Mouse (Mus musculus): ENCODE data around the gene Slc17a3. TPM values are rescaled to one million over a fixed set of nuclear protein-coding genes. Genes with fewer than 3 reads are reported as not detected.

Gene Slc17a3
- polyA plus RNA-seq, 2 experiments: 0.29 to 0.39 TPM

- Histone ChIP-seq H3K9me3 (ENCODE audit: control insufficient read depth, low read length) (no peaks in the 10 kb centered on the region), H3K4me2 (replicated peaks; ENCODE audit: low read depth, low read length, severe bottlenecking) (no peak overlapping the region), H3K27ac (replicated peaks; ENCODE audit: low read depth, low read length) (no peak overlapping the region), H3K27me3 (ENCODE audit: control insufficient read depth, insufficient read depth, low read length) (no peaks in the 10 kb centered on the region), H3K4me3 (replicated peaks; ENCODE audit: low read length) (no peak overlapping the region), H3K4me1 (ENCODE audit: control insufficient read depth, insufficient read depth, low read length) (no peaks in the 10 kb centered on the region), H3K9ac (ENCODE audit: low read depth, low read length, severe bottlenecking) (no peak overlapping the region), H3K36me3 (ENCODE audit: control insufficient read depth, insufficient read depth, low read length) (no peaks in the 10 kb centered on the region)
- no peak for TF ChIP-seq POLR2A (IDR thresholded peaks at IDR 0.05; ENCODE audit: borderline replicate concordance, extremely low read depth, insufficient read depth, insufficient read length)
- no peak for ATAC-seq (ENCODE audit: low FRiP score, low read depth)
- 94% methylated on average over 5 of the region's 5 CpGs for WGBS
- DNase-seq (ENCODE audit: low spot score): no peak
Measured at GRCm38 (mm10) chr13:23906906-23907305, 67.7 kb downstream of the Slc17a3 start.

- Histone ChIP-seq H3K27me3 (ENCODE audit: control insufficient read depth, insufficient read depth, low read length) (no peaks in the 10 kb centered on the region), H3K4me3 (replicated peaks; ENCODE audit: low read length) (no peak overlapping the region), H3K27ac (replicated peaks; ENCODE audit: low read depth, low read length) (no peak overlapping the region), H3K4me2 (replicated peaks; ENCODE audit: low read depth, low read length, severe bottlenecking) (no peak overlapping the region), H3K9me3 (ENCODE audit: control insufficient read depth, low read length) (no peaks in the 10 kb centered on the region), H3K36me3 (ENCODE audit: control insufficient read depth, insufficient read depth, low read length) (no peaks in the 10 kb centered on the region), H3K4me1 (ENCODE audit: control insufficient read depth, insufficient read depth, low read length) (no peaks in the 10 kb centered on the region), H3K9ac (ENCODE audit: low read depth, low read length, severe bottlenecking) (no peak overlapping the region)
- WGBS: 73% methylated on average over 5 of the region's 5 CpGs
- DNase-seq (ENCODE audit: low spot score) (no peak), ATAC-seq (ENCODE audit: low FRiP score, low read depth) (no peak)
- no peak for TF ChIP-seq POLR2A (IDR thresholded peaks at IDR 0.05; ENCODE audit: borderline replicate concordance, extremely low read depth, insufficient read depth, insufficient read length)
Measured at GRCm38 (mm10) chr13:23910121-23910520, 70.9 kb downstream of the Slc17a3 start.

Other genes starting within 250 kb of the Slc17a3 start
- gene Hist1h2be, start 218.3 kb upstream of the Slc17a3 start, polyA plus RNA-seq (2012; rRNA removed): 3.0 and 3.4 TPM in 2 replicates
- gene Hist1h2be, start 218.3 kb upstream of the Slc17a3 start, polyA plus RNA-seq (2014; fragmentation: Nextera tagmentation; extraction: Ambion mirVana): 1.2 and 1.5 TPM in 2 replicates
- gene Hist1h1e, start 216.9 kb upstream of the Slc17a3 start, polyA plus RNA-seq (2012; rRNA removed): 7.4 and 7.7 TPM in 2 replicates
- 15.8 and 16.4 TPM in 2 replicates for gene Hist1h1e, start 216.9 kb upstream of the Slc17a3 start, polyA plus RNA-seq (2014; fragmentation: Nextera tagmentation; extraction: Ambion mirVana)
- 1.6 and 2.7 TPM in 2 replicates for gene Hist1h2ac, start 155.5 kb upstream of the Slc17a3 start, polyA plus RNA-seq (2012; rRNA removed)
- gene Hist1h2ac, start 155.5 kb upstream of the Slc17a3 start, polyA plus RNA-seq (2014; fragmentation: Nextera tagmentation; extraction: Ambion mirVana): 0.65 and 0.78 TPM in 2 replicates
- gene Hist1h2bc, start 155.2 kb upstream of the Slc17a3 start, polyA plus RNA-seq (2012; rRNA removed): 48.2 and 49.5 TPM in 2 replicates
- 34.9 and 44.4 TPM in 2 replicates for gene Hist1h2bc, start 155.2 kb upstream of the Slc17a3 start, polyA plus RNA-seq (2014; fragmentation: Nextera tagmentation; extraction: Ambion mirVana)
- 0.20 and 0.33 TPM in 2 replicates for gene Hist1h1t, start 143.6 kb upstream of the Slc17a3 start, polyA plus RNA-seq (2012; rRNA removed)
- 0.21 TPM in 1 of 2 replicates, not detected in the other for gene Hist1h1t, start 143.6 kb upstream of the Slc17a3 start, polyA plus RNA-seq (2014; fragmentation: Nextera tagmentation; extraction: Ambion mirVana)
- gene Hist1h4c, start 141.0 kb upstream of the Slc17a3 start, polyA plus RNA-seq (2012; rRNA removed): 5.6 and 10.0 TPM in 2 replicates
- 8.7 and 10.2 TPM in 2 replicates for gene Hist1h4c, start 141.0 kb upstream of the Slc17a3 start, polyA plus RNA-seq (2014; fragmentation: Nextera tagmentation; extraction: Ambion mirVana)
- 3.6 and 4.5 TPM in 2 replicates for gene Hfe, start 128.6 kb upstream of the Slc17a3 start, polyA plus RNA-seq (2012; rRNA removed)
- gene Hfe, start 128.6 kb upstream of the Slc17a3 start, polyA plus RNA-seq (2014; fragmentation: Nextera tagmentation; extraction: Ambion mirVana): 9.3 and 10.5 TPM in 2 replicates
- 23.7 and 28.5 TPM in 2 replicates for gene Hist1h1c, start 100.6 kb upstream of the Slc17a3 start, polyA plus RNA-seq (2012; rRNA removed)
- 24.7 and 27.5 TPM in 2 replicates for gene Hist1h1c, start 100.6 kb upstream of the Slc17a3 start, polyA plus RNA-seq (2014; fragmentation: Nextera tagmentation; extraction: Ambion mirVana)
- gene Hist1h3c, start 93.8 kb upstream of the Slc17a3 start, polyA plus RNA-seq (2012; rRNA removed): 41.4 and 92.0 TPM in 2 replicates
- gene Hist1h3c, start 93.8 kb upstream of the Slc17a3 start, polyA plus RNA-seq (2014; fragmentation: Nextera tagmentation; extraction: Ambion mirVana): 8.1 and 12.0 TPM in 2 replicates
- 13.5 and 15.9 TPM in 2 replicates for gene Hist1h2bb, start 92.7 kb upstream of the Slc17a3 start, polyA plus RNA-seq (2012; rRNA removed)
- gene Hist1h2bb, start 92.7 kb upstream of the Slc17a3 start, polyA plus RNA-seq (2014; fragmentation: Nextera tagmentation; extraction: Ambion mirVana): 1.2 and 1.4 TPM in 2 replicates
- gene Hist1h2ab, start 88.3 kb upstream of the Slc17a3 start, polyA plus RNA-seq (2012; rRNA removed): 37.1 and 40.4 TPM in 2 replicates
- 39.0 and 40.1 TPM in 2 replicates for gene Hist1h2ab, start 88.3 kb upstream of the Slc17a3 start, polyA plus RNA-seq (2014; fragmentation: Nextera tagmentation; extraction: Ambion mirVana)
- 52.4 and 65.5 TPM in 2 replicates for gene Hist1h3b, start 87.2 kb upstream of the Slc17a3 start, polyA plus RNA-seq (2012; rRNA removed)
- gene Hist1h3b, start 87.2 kb upstream of the Slc17a3 start, polyA plus RNA-seq (2014; fragmentation: Nextera tagmentation; extraction: Ambion mirVana): 6.5 and 12.4 TPM in 2 replicates
- 20.0 and 26.6 TPM in 2 replicates for gene Hist1h4b, start 82.4 kb upstream of the Slc17a3 start, polyA plus RNA-seq (2012; rRNA removed)
- gene Hist1h4b, start 82.4 kb upstream of the Slc17a3 start, polyA plus RNA-seq (2014; fragmentation: Nextera tagmentation; extraction: Ambion mirVana): 4.4 and 6.6 TPM in 2 replicates
- 10.1 and 16.1 TPM in 2 replicates for gene Hist1h4a, start 78.2 kb upstream of the Slc17a3 start, polyA plus RNA-seq (2012; rRNA removed)
- gene Hist1h4a, start 78.2 kb upstream of the Slc17a3 start, polyA plus RNA-seq (2014; fragmentation: Nextera tagmentation; extraction: Ambion mirVana): 0.84 and 0.90 TPM in 2 replicates
- 39.9 and 88.3 TPM in 2 replicates for gene Hist1h3a, start 77.0 kb upstream of the Slc17a3 start, polyA plus RNA-seq (2012; rRNA removed)
- 7.8 and 8.6 TPM in 2 replicates for gene Hist1h3a, start 77.0 kb upstream of the Slc17a3 start, polyA plus RNA-seq (2014; fragmentation: Nextera tagmentation; extraction: Ambion mirVana)
- 4.7 and 5.4 TPM in 2 replicates for gene Hist1h1a, start 75.8 kb upstream of the Slc17a3 start, polyA plus RNA-seq (2012; rRNA removed)
- 3.6 and 4.8 TPM in 2 replicates for gene Hist1h1a, start 75.8 kb upstream of the Slc17a3 start, polyA plus RNA-seq (2014; fragmentation: Nextera tagmentation; extraction: Ambion mirVana)
- gene Trim38, start 69.5 kb upstream of the Slc17a3 start, polyA plus RNA-seq (2012; rRNA removed): 0.04 and 0.13 TPM in 2 replicates
- gene Trim38, start 69.5 kb upstream of the Slc17a3 start, polyA plus RNA-seq (2014; fragmentation: Nextera tagmentation; extraction: Ambion mirVana): not detected in 2 replicates
- gene Slc17a2, start 32.4 kb upstream of the Slc17a3 start, polyA plus RNA-seq (2012; rRNA removed): 0.01 TPM in 1 of 2 replicates, not detected in the other
- gene Slc17a2, start 32.4 kb upstream of the Slc17a3 start, polyA plus RNA-seq (2014; fragmentation: Nextera tagmentation; extraction: Ambion mirVana): not detected in 2 replicates
- 0.04 and 0.05 TPM in 2 replicates for gene Slc17a1, start 28.3 kb downstream of the Slc17a3 start, polyA plus RNA-seq (2012; rRNA removed)
- gene Slc17a1, start 28.3 kb downstream of the Slc17a3 start, polyA plus RNA-seq (2014; fragmentation: Nextera tagmentation; extraction: Ambion mirVana): 0.30 TPM in 1 of 2 replicates, not detected in the other
- gene Slc17a4, start 75.6 kb downstream of the Slc17a3 start, polyA plus RNA-seq (2012; rRNA removed): not detected in 2 replicates
- not detected in 2 replicates for gene Slc17a4, start 75.6 kb downstream of the Slc17a3 start, polyA plus RNA-seq (2014; fragmentation: Nextera tagmentation; extraction: Ambion mirVana)
- not detected in 2 replicates for gene Hist1h2ba, start 94.7 kb downstream of the Slc17a3 start, polyA plus RNA-seq (2012; rRNA removed)
- gene Hist1h2ba, start 94.7 kb downstream of the Slc17a3 start, polyA plus RNA-seq (2014; fragmentation: Nextera tagmentation; extraction: Ambion mirVana): not detected in 2 replicates
- not detected in 2 replicates for gene Hist1h2aa, start 95.0 kb downstream of the Slc17a3 start, polyA plus RNA-seq (2012; rRNA removed)
- not detected in 2 replicates for gene Hist1h2aa, start 95.0 kb downstream of the Slc17a3 start, polyA plus RNA-seq (2014; fragmentation: Nextera tagmentation; extraction: Ambion mirVana)
- 0.13 and 0.20 TPM in 2 replicates for gene Scgn, start 151.8 kb downstream of the Slc17a3 start, polyA plus RNA-seq (2012; rRNA removed)
- gene Scgn, start 151.8 kb downstream of the Slc17a3 start, polyA plus RNA-seq (2014; fragmentation: Nextera tagmentation; extraction: Ambion mirVana): 0.12 TPM in 1 of 2 replicates, not detected in the other

All from limb, embryonic 14.5 days (tissue).